Mouse (Mus musculus) E14TG2a.4 (cell line): ENCODE results near the gene Acox1.

ENCODE experiments used
- H3K27me3 ChIP-seq: 2 replicates; pipeline ENCODE4 v1.6.1; 2014; ENCODE audit warnings: low read length, control low read depth; ENCODE audit not compliant: insufficient read depth
- H3K36me3 ChIP-seq: 2 replicates; pipeline ENCODE4 v1.6.1; 2014; ENCODE audit warnings: low read length, control low read depth; ENCODE audit not compliant: insufficient read depth
- H3K4me1 ChIP-seq: replicated peaks from 2 replicates; pipeline ENCODE4 v1.6.1; 2014; ENCODE audit warnings: low read depth, low read length, control low read depth
- H3K4me3 ChIP-seq: replicated peaks from 2 replicates; pipeline ENCODE4 v1.5.1; 2014; ENCODE audit warnings: mild to moderate bottlenecking, low read length
- H3K9me3 ChIP-seq: 2 replicates; pipeline ENCODE4 v1.6.1; 2014; ENCODE audit warnings: low read length, control low read depth
- CTCF ChIP-seq: conservative IDR thresholded peaks from 2 replicates; pipeline ENCODE4 v1.5.1; 2014; ENCODE audit warnings: low read length
- NANOG ChIP-seq: IDR thresholded peaks from 2 replicates; pipeline ENCODE4 v1.6.1; 2014; ENCODE audit warnings: borderline replicate concordance, low read length, mixed read lengths
- POU5F1 ChIP-seq: IDR thresholded peaks from 2 replicates; pipeline ENCODE4 v1.6.1; 2014; ENCODE audit warnings: low read length, borderline replicate concordance

Acox1 gene

GRCm38 (mm10) chr11:116167232-116167631 is 31.6 kb downstream of the Acox1 start:
- H3K4me3 ChIP-seq = peak overlapping the region; percentile 86
- no peak for TF ChIP-seq CTCF
- no peak for TF ChIP-seq POU5F1
- TF ChIP-seq NANOG = no peak
- peaks cover 46% of the 10 kb centered on the region for H3K4me1 ChIP-seq
- H3K36me3 ChIP-seq = peaks cover 25% of the 10 kb centered on the region
- H3K9me3 ChIP-seq = no peaks in the 10 kb centered on the region
- H3K27me3 ChIP-seq = peaks cover 16% of the 10 kb centered on the region; the same call in 1 of the 2 replicates

GRCm38 (mm10) chr11:116163002-116163401 is 35.8 kb downstream of the Acox1 start:
- TF ChIP-seq CTCF = no peak
- TF ChIP-seq NANOG = no peak
- no peak for TF ChIP-seq POU5F1

GRCm38 (mm10) chr11:116162146-116162545 is 36.7 kb downstream of the Acox1 start:
- H3K4me3 ChIP-seq = peak overlapping the region; percentile 61
- no peaks in the 10 kb centered on the region for H3K9me3 ChIP-seq
- peaks cover 49% of the 10 kb centered on the region for H3K36me3 ChIP-seq
- TF ChIP-seq CTCF = no peak
- no peak for TF ChIP-seq POU5F1
- TF ChIP-seq NANOG = no peak
- peaks cover 62% of the 10 kb centered on the region for H3K4me1 ChIP-seq
- peaks cover 9% of the 10 kb centered on the region; the same call in 1 of the 2 replicates for H3K27me3 ChIP-seq

More at GRCm38 (mm10) chr11:116163002-116163401, 35.8 kb downstream of the Acox1 start:
- Histone ChIP-seq H3K4me1 (peaks cover 58% of the 10 kb centered on the region), H3K9me3 (no peaks in the 10 kb centered on the region), H3K4me3 (peak overlapping the region; percentile 61), H3K27me3 (peaks cover 9% of the 10 kb centered on the region; the same call in 1 of the 2 replicates), H3K36me3 (peaks cover 45% of the 10 kb centered on the region)

GRCm38 (mm10) chr11:116161312-116161711 is 37.5 kb downstream of the Acox1 start:
- H3K9me3 ChIP-seq = no peaks in the 10 kb centered on the region
- TF ChIP-seq POU5F1 = no peak
- peaks cover 62% of the 10 kb centered on the region for H3K4me1 ChIP-seq
- peaks cover 9% of the 10 kb centered on the region; the same call in 1 of the 2 replicates for H3K27me3 ChIP-seq
- peaks cover 57% of the 10 kb centered on the region for H3K36me3 ChIP-seq
- 0 out of 2 replicates have a peak overlapping the region, but pooled peaks have one; percentile 20 for H3K4me3 ChIP-seq

GRCm38 (mm10) chr11:116150960-116151359 is 47.9 kb downstream of the Acox1 start:
- Histone ChIP-seq H3K27me3 (peaks cover 25% of the 10 kb centered on the region), H3K9me3 (no peaks in the 10 kb centered on the region), H3K4me3 (no peak overlapping the region), H3K36me3 (peaks cover 89% of the 10 kb centered on the region), H3K4me1 (peaks cover 37% of the 10 kb centered on the region)
- no peak for TF ChIP-seq NANOG
- no peak for TF ChIP-seq CTCF
- TF ChIP-seq POU5F1 = no peak

- peak overlapping the region; percentile 46; the same call in 1 of the 2 replicates for H3K4me3 ChIP-seq
- TF ChIP-seq POU5F1 (no peak), CTCF (no peak), NANOG (no peak)
- peaks cover 84% of the 10 kb centered on the region for H3K36me3 ChIP-seq
- H3K27me3 ChIP-seq = peaks cover 25% of the 10 kb centered on the region
- H3K4me1 ChIP-seq = peaks cover 53% of the 10 kb centered on the region
- H3K9me3 ChIP-seq = no peaks in the 10 kb centered on the region
These were observed 49.5 kb downstream of the Acox1 start for GRCm38 (mm10) chr11:116149341-116149740.

- Histone ChIP-seq H3K4me3 (peak overlapping the region; percentile 46), H3K4me1 (peaks cover 59% of the 10 kb centered on the region), H3K27me3 (peaks cover 25% of the 10 kb centered on the region), H3K9me3 (no peaks in the 10 kb centered on the region), H3K36me3 (peaks cover 84% of the 10 kb centered on the region)
- TF ChIP-seq NANOG = no peak
- no peak for TF ChIP-seq CTCF
- TF ChIP-seq POU5F1 = no peak
These were observed 50.1 kb downstream of the Acox1 start for GRCm38 (mm10) chr11:116148761-116149221.

- no peaks in the 10 kb centered on the region for H3K9me3 ChIP-seq
- H3K27me3 ChIP-seq = peaks cover 25% of the 10 kb centered on the region
- peaks cover 82% of the 10 kb centered on the region for H3K4me1 ChIP-seq
- peak overlapping the region; percentile 67 for H3K4me3 ChIP-seq
- TF ChIP-seq NANOG (no peak), CTCF (no peak), POU5F1 (no peak)
- H3K36me3 ChIP-seq = peaks cover 70% of the 10 kb centered on the region
These were observed 52.4 kb downstream of the Acox1 start for GRCm38 (mm10) chr11:116146294-116146985.
